Mouse (Mus musculus): Measurements from ENCODE around the gene Atp5d. TPM values are rescaled to one million over a fixed set of nuclear protein-coding genes. Genes with fewer than 3 reads are reported as not detected.

Gene Atp5d
- polyA plus RNA-seq, 1 experiment from 2014 or later = 861 TPM

- ATAC-seq (ENCODE audit: insufficient number of reproducible peaks, low FRiP score) = no peak
- Histone ChIP-seq H3K4me3 (no peak overlapping the region), H3K27me3 (replicated peaks) (peaks cover 41% of the 10 kb centered on the region), H3K4me2 (no peak overlapping the region), H3K9ac (no peak overlapping the region), H3K27ac (ENCODE audit: poor library complexity, severe bottlenecking) (no peak overlapping the region), H3K36me3 (peaks cover 48% of the 10 kb centered on the region), H3K4me1 (replicated peaks) (peaks cover 47% of the 10 kb centered on the region), H3K9me3 (replicated peaks) (0 out of 2 replicates have a peak, but pooled peaks cover 4% of the 10 kb centered on the region)
- 71% methylated on average over 8 of the region's 8 CpGs for WGBS
Observed at GRCm38 (mm10) chr10:80133226-80133849, 5.1 kb upstream of the Atp5d start.

- 81% methylated on average over 9 of the region's 9 CpGs for WGBS
- H3K4me1 ChIP-seq (replicated peaks) = peaks cover 57% of the 10 kb centered on the region
- H3K9ac ChIP-seq = no peak overlapping the region
- H3K27ac ChIP-seq (ENCODE audit: poor library complexity, severe bottlenecking) = no peak overlapping the region
- ATAC-seq (ENCODE audit: insufficient number of reproducible peaks, low FRiP score) = no peak
- no peak overlapping the region for H3K4me2 ChIP-seq
- H3K4me3 ChIP-seq = no peak overlapping the region
- peaks cover 43% of the 10 kb centered on the region for H3K27me3 ChIP-seq (replicated peaks)
- peaks cover 37% of the 10 kb centered on the region for H3K36me3 ChIP-seq
- 0 out of 2 replicates have a peak, but pooled peaks cover 4% of the 10 kb centered on the region for H3K9me3 ChIP-seq (replicated peaks)
Observed at GRCm38 (mm10) chr10:80134421-80134820, 4.0 kb upstream of the Atp5d start.

- Histone ChIP-seq H3K4me2 (no peak overlapping the region), H3K9me3 (replicated peaks) (0 out of 2 replicates have a peak, but pooled peaks cover 4% of the 10 kb centered on the region), H3K4me1 (replicated peaks) (peaks cover 60% of the 10 kb centered on the region), H3K36me3 (peaks cover 30% of the 10 kb centered on the region), H3K27me3 (replicated peaks) (peaks cover 43% of the 10 kb centered on the region), H3K9ac (no peak overlapping the region), H3K27ac (ENCODE audit: poor library complexity, severe bottlenecking) (no peak overlapping the region), H3K4me3 (no peak overlapping the region)
- 82% methylated on average over 10 of the region's 10 CpGs for WGBS
- ATAC-seq (ENCODE audit: insufficient number of reproducible peaks, low FRiP score) = no peak
Observed at GRCm38 (mm10) chr10:80135161-80135560, 3.3 kb upstream of the Atp5d start.

GRCm38 (mm10) chr10:80135641-80136040 is 2.8 kb upstream of the Atp5d start:
- Histone ChIP-seq H3K4me1 (replicated peaks) (peaks cover 61% of the 10 kb centered on the region), H3K4me3 (no peak overlapping the region), H3K9me3 (replicated peaks) (0 out of 2 replicates have a peak, but pooled peaks cover 4% of the 10 kb centered on the region), H3K4me2 (no peak overlapping the region), H3K36me3 (peaks cover 25% of the 10 kb centered on the region), H3K9ac (no peak overlapping the region), H3K27ac (ENCODE audit: poor library complexity, severe bottlenecking) (no peak overlapping the region), H3K27me3 (replicated peaks) (peaks cover 43% of the 10 kb centered on the region)
- no peak for ATAC-seq (ENCODE audit: insufficient number of reproducible peaks, low FRiP score)
- 94% methylated on average over 1 of the region's 1 CpGs for WGBS

GRCm38 (mm10) chr10:80136179-80136951 is 2.1 kb upstream of the Atp5d start:
- H3K4me2 ChIP-seq = peak overlapping the region; percentile 100
- H3K4me3 ChIP-seq = peak overlapping the region; percentile 79
- 0 out of 2 replicates have a peak, but pooled peaks cover 4% of the 10 kb centered on the region for H3K9me3 ChIP-seq (replicated peaks)
- H3K9ac ChIP-seq = peak overlapping the region; percentile 29; the same call in 1 of the 2 replicates
- peaks cover 41% of the 10 kb centered on the region for H3K27me3 ChIP-seq (replicated peaks)
- WGBS = 12% methylated on average over 43 of the region's 49 CpGs
- H3K27ac ChIP-seq (ENCODE audit: poor library complexity, severe bottlenecking) = no peak overlapping the region
- peaks cover 59% of the 10 kb centered on the region for H3K4me1 ChIP-seq (replicated peaks)
- no peak for ATAC-seq (ENCODE audit: insufficient number of reproducible peaks, low FRiP score)
- peaks cover 18% of the 10 kb centered on the region for H3K36me3 ChIP-seq

GRCm38 (mm10) chr10:80136952-80137625 is 1.3 kb upstream of the Atp5d start:
- H3K27me3 ChIP-seq (replicated peaks) = peaks cover 41% of the 10 kb centered on the region
- no peak for ATAC-seq (ENCODE audit: insufficient number of reproducible peaks, low FRiP score)

GRCm38 (mm10) chr10:80137626-80138552 is 543 bp upstream of the Atp5d start:
- H3K27me3 ChIP-seq (replicated peaks) = peaks cover 41% of the 10 kb centered on the region
- peak overlapping the region; percentile 100 for H3K4me2 ChIP-seq
- WGBS = 5% methylated on average over 31 of the region's 33 CpGs
- no peak for ATAC-seq (ENCODE audit: insufficient number of reproducible peaks, low FRiP score)
- H3K27ac ChIP-seq (ENCODE audit: poor library complexity, severe bottlenecking) = no peak overlapping the region
- H3K4me3 ChIP-seq = peak overlapping the region; percentile 79
- H3K36me3 ChIP-seq = peaks cover 3% of the 10 kb centered on the region; the same call in 1 of the 2 replicates
- 0 out of 2 replicates have a peak, but pooled peaks cover 4% of the 10 kb centered on the region for H3K9me3 ChIP-seq (replicated peaks)
- H3K4me1 ChIP-seq (replicated peaks) = peaks cover 51% of the 10 kb centered on the region
- H3K9ac ChIP-seq = peak overlapping the region; percentile 90

More at GRCm38 (mm10) chr10:80136952-80137625, 1.3 kb upstream of the Atp5d start:
- H3K36me3 ChIP-seq = peaks cover 11% of the 10 kb centered on the region
- H3K9ac ChIP-seq = peak overlapping the region; percentile 90
- 5% methylated on average over 29 of the region's 29 CpGs for WGBS
- peak overlapping the region; percentile 79 for H3K4me3 ChIP-seq
- peaks cover 52% of the 10 kb centered on the region for H3K4me1 ChIP-seq (replicated peaks)
- peak overlapping the region; percentile 100 for H3K4me2 ChIP-seq
- H3K27ac ChIP-seq (ENCODE audit: poor library complexity, severe bottlenecking) = no peak overlapping the region
- 0 out of 2 replicates have a peak, but pooled peaks cover 4% of the 10 kb centered on the region for H3K9me3 ChIP-seq (replicated peaks)

- Histone ChIP-seq H3K4me1 (replicated peaks) (peaks cover 55% of the 10 kb centered on the region), H3K36me3 (peaks cover 11% of the 10 kb centered on the region), H3K27me3 (replicated peaks) (peaks cover 41% of the 10 kb centered on the region), H3K4me3 (peak overlapping the region; percentile 79), H3K27ac (ENCODE audit: poor library complexity, severe bottlenecking) (peak overlapping the region; percentile 46; the same call in 1 of the 2 replicates), H3K4me2 (peak overlapping the region; percentile 100), H3K9me3 (replicated peaks) (0 out of 2 replicates have a peak, but pooled peaks cover 4% of the 10 kb centered on the region), H3K9ac (peak overlapping the region; percentile 90)
- WGBS = 1% methylated on average over 10 of the region's 10 CpGs
- ATAC-seq (ENCODE audit: insufficient number of reproducible peaks, low FRiP score) = no peak; the same call in 1 of the 2 replicates
Observed at GRCm38 (mm10) chr10:80139439-80139775, 975 bp downstream of the Atp5d start.

- 0 out of 2 replicates have a peak, but pooled peaks cover 4% of the 10 kb centered on the region for H3K9me3 ChIP-seq (replicated peaks)
- WGBS = 71% methylated on average over 11 of the region's 11 CpGs
- H3K4me3 ChIP-seq = 0 out of 2 replicates have a peak overlapping the region, but pooled peaks have one; percentile 79
- H3K27ac ChIP-seq (ENCODE audit: poor library complexity, severe bottlenecking) = 0 out of 2 replicates have a peak overlapping the region, but pooled peaks have one; percentile 3
- no peak for ATAC-seq (ENCODE audit: insufficient number of reproducible peaks, low FRiP score)
- H3K4me1 ChIP-seq (replicated peaks) = peaks cover 62% of the 10 kb centered on the region
- H3K4me2 ChIP-seq = peak overlapping the region; percentile 100
- H3K36me3 ChIP-seq = peaks cover 18% of the 10 kb centered on the region
- peaks cover 34% of the 10 kb centered on the region for H3K27me3 ChIP-seq (replicated peaks)
- no peak overlapping the region for H3K9ac ChIP-seq
Observed at GRCm38 (mm10) chr10:80139975-80140665, 1.7 kb downstream of the Atp5d start.
